Mouse (Mus musculus): ENCODE measurements around the gene Pak3. TPM values are rescaled to one million over a fixed set of nuclear protein-coding genes. Genes with fewer than 3 reads are reported as not detected.

Gene Pak3
- polyA plus RNA-seq (2012; ENCODE audit: low replicate concordance), result not detected in 2 replicates

GRCm38 (mm10) chrX:143518168-143518901, at the start of gene Pak3:
Gene Pak3, plus strand, starts transcription at chrX:143518591.

GRCm38 (mm10) chrX:143827212-143827611, 308.8 kb downstream of the Pak3 start, which contains the start of gene Capn6:
Gene Capn6, minus strand, starts transcription at chrX:143827414.

Other genes starting within 250 kb of the Pak3 start
- not detected in 2 replicates for gene Chrdl1, start 124.3 kb upstream of the Pak3 start, polyA plus RNA-seq (2012; ENCODE audit: low replicate concordance)